In genomic region chr2:165978119-165978518, GRCm38 (mm10) we compare ENCODE assay signal across 23 mouse cellular contexts. TPM values are rescaled to one million over a fixed set of nuclear protein-coding genes. Genes with fewer than 3 reads are reported as not detected.
DNase-seq lines count a peak whose midpoint lies in the region; ATAC-seq and TF ChIP-seq lines count a peak whose summit lies in the region.
"Had no signal": no experiment of that assay in that cellular context is flagged by ENCODE, and none has a peak within 500 bp of the region (broad histone marks: within the 10 kb centered on the region; RNA-seq: fewer than 3 reads in every experiment).

No protein-coding gene starts in this region.

- H3K27ac ChIP-seq in hindbrain, postnatal 0 days, result no peak overlapping the region
- no peak overlapping the region for H3K27ac ChIP-seq in hindbrain, embryonic 16.5 days (ENCODE audit: low read depth, low read length)
- H3K27ac ChIP-seq in midbrain, postnatal 0 days (ENCODE audit: low read depth, low read length), result no peak overlapping the region
- no peak overlapping the region for H3K27ac ChIP-seq in midbrain, embryonic 13.5 days
- H3K27ac ChIP-seq in stomach, postnatal 0 days (replicated peaks), result no peak overlapping the region
- no peak overlapping the region for H3K27ac ChIP-seq in liver, embryonic 11.5 days (ENCODE audit: low read depth, low read length)
- H3K27ac ChIP-seq: embryonic facial prominence, embryonic 13.5 days; neural tube, embryonic 13.5 days had no signal

- no peaks in the 10 kb centered on the region for H3K36me3 ChIP-seq in hindbrain, postnatal 0 days (ENCODE audit: insufficient read depth, low read length)
- no peaks in the 10 kb centered on the region for H3K36me3 ChIP-seq in hindbrain, embryonic 16.5 days (ENCODE audit: control insufficient read depth, insufficient read depth, low read length)
- no peaks in the 10 kb centered on the region for H3K36me3 ChIP-seq in midbrain, postnatal 0 days (ENCODE audit: insufficient read depth, low read length)
- H3K36me3 ChIP-seq in midbrain, embryonic 13.5 days, result no peaks in the 10 kb centered on the region
- no peaks in the 10 kb centered on the region for H3K36me3 ChIP-seq in stomach, postnatal 0 days (ENCODE audit: control insufficient read depth, insufficient read depth, low read length)
- H3K36me3 ChIP-seq in liver, embryonic 11.5 days (ENCODE audit: control insufficient read depth, insufficient read depth, low read length), result no peaks in the 10 kb centered on the region
- H3K36me3 ChIP-seq: embryonic facial prominence, embryonic 13.5 days; neural tube, embryonic 13.5 days had no signal

- TF ChIP-seq CTCF in hindbrain, postnatal 0 days (IDR thresholded peaks at IDR 0.05; ENCODE audit: low read depth), result peak; percentile 19
- peak; percentile 14; the same call in 1 of the 2 replicates for TF ChIP-seq CTCF in midbrain, postnatal 0 days (IDR thresholded peaks at IDR 0.05)
- peak; percentile 48 for TF ChIP-seq CTCF in Patski (IDR thresholded peaks at IDR 0.05)
- TF ChIP-seq CTCF in stomach, postnatal 0 days (IDR thresholded peaks at IDR 0.05; ENCODE audit: low read depth), result peak; percentile 48

- H3K4me1 ChIP-seq in hindbrain, postnatal 0 days (ENCODE audit: insufficient read depth, low read length), result no peaks in the 10 kb centered on the region
- no peaks in the 10 kb centered on the region for H3K4me1 ChIP-seq in hindbrain, embryonic 16.5 days (ENCODE audit: control insufficient read depth, insufficient read depth, low read depth, low read length)
- no peaks in the 10 kb centered on the region for H3K4me1 ChIP-seq in midbrain, postnatal 0 days (ENCODE audit: insufficient read depth, low read length)
- no peaks in the 10 kb centered on the region for H3K4me1 ChIP-seq in midbrain, embryonic 13.5 days (replicated peaks)
- H3K4me1 ChIP-seq in stomach, postnatal 0 days (replicated peaks; ENCODE audit: control insufficient read depth, insufficient read depth), result peaks cover 3% of the 10 kb centered on the region
- peaks cover 23% of the 10 kb centered on the region for H3K4me1 ChIP-seq in liver, embryonic 11.5 days (replicated peaks; ENCODE audit: control insufficient read depth, insufficient read depth, low read length)
- H3K4me1 ChIP-seq: embryonic facial prominence, embryonic 13.5 days; neural tube, embryonic 13.5 days had no signal

- H3K9ac ChIP-seq in hindbrain, postnatal 0 days (replicated peaks; ENCODE audit: low read length), result no peak overlapping the region
- no peak overlapping the region for H3K9ac ChIP-seq in hindbrain, embryonic 16.5 days (ENCODE audit: low read depth, low read length)
- no peak overlapping the region for H3K9ac ChIP-seq in midbrain, postnatal 0 days (replicated peaks; ENCODE audit: low read length, poor library complexity, severe bottlenecking)
- H3K9ac ChIP-seq in midbrain, embryonic 13.5 days (replicated peaks), result no peak overlapping the region
- H3K9ac ChIP-seq in stomach, postnatal 0 days (ENCODE audit: low read length), result no peak overlapping the region
- H3K9ac ChIP-seq in liver, embryonic 11.5 days (ENCODE audit: low read depth, low read length), result no peak overlapping the region
- H3K9ac ChIP-seq: embryonic facial prominence, embryonic 13.5 days; liver, postnatal 0 days; neural tube, embryonic 13.5 days had no signal

- ATAC-seq in hindbrain, postnatal 0 days, result no peak
- no peak for ATAC-seq in hindbrain, embryonic 16.5 days
- ATAC-seq in midbrain, postnatal 0 days (ENCODE audit: low FRiP score), result no peak
- no peak for ATAC-seq in midbrain, embryonic 13.5 days
- ATAC-seq in Patski, result no peak
- ATAC-seq in stomach, postnatal 0 days (ENCODE audit: low FRiP score, low TSS enrichment), result no peak
- ATAC-seq in liver, embryonic 11.5 days (replicated peaks; ENCODE audit: low FRiP score), result no peak
- ATAC-seq: forebrain, embryonic 14.5 days; liver, postnatal 0 days had no signal

- TF ChIP-seq EP300 in stomach, postnatal 0 days (optimal IDR thresholded peaks at IDR 0.05), result no peak

- POLR2A ChIA-PET in Patski (lab: Charles Lee), result interaction anchor here (0.6 kb wide), 1 partner anchor 10 kb away, joined by 5 read pairs; no protein-coding TSS in a partner anchor

- H3K4me3 ChIP-seq in hindbrain, postnatal 0 days (ENCODE audit: low read length), result no peak overlapping the region
- no peak overlapping the region for H3K4me3 ChIP-seq in hindbrain, embryonic 16.5 days (ENCODE audit: low read length)
- H3K4me3 ChIP-seq in midbrain, postnatal 0 days (ENCODE audit: low read depth, low read length), result no peak overlapping the region
- no peak overlapping the region for H3K4me3 ChIP-seq in midbrain, embryonic 13.5 days (replicated peaks)
- no peak overlapping the region for H3K4me3 ChIP-seq in stomach, postnatal 0 days (ENCODE audit: low read depth, low read length)
- no peak overlapping the region for H3K4me3 ChIP-seq in liver, embryonic 11.5 days (ENCODE audit: low read depth, low read length)
- H3K4me3 ChIP-seq: embryonic facial prominence, embryonic 13.5 days; neural tube, embryonic 13.5 days had no signal

- intact Hi-C loops in left cerebral cortex, postnatal 14 days (cut with DNase I), result loop anchor here (5.0 kb wide), 1 partner anchor 51 kb away; no protein-coding TSS in a partner anchor

- H3K27me3 ChIP-seq in hindbrain, postnatal 0 days (ENCODE audit: insufficient read depth, low read length), result no peaks in the 10 kb centered on the region
- H3K27me3 ChIP-seq in hindbrain, embryonic 16.5 days (replicated peaks; ENCODE audit: control insufficient read depth, insufficient read depth, low read length), result no peaks in the 10 kb centered on the region
- no peaks in the 10 kb centered on the region for H3K27me3 ChIP-seq in midbrain, postnatal 0 days (ENCODE audit: insufficient read depth, low read length)
- no peaks in the 10 kb centered on the region for H3K27me3 ChIP-seq in midbrain, embryonic 13.5 days
- no peaks in the 10 kb centered on the region for H3K27me3 ChIP-seq in Patski
- H3K27me3 ChIP-seq in stomach, postnatal 0 days (ENCODE audit: control insufficient read depth, insufficient read depth, low read length), result no peaks in the 10 kb centered on the region
- H3K27me3 ChIP-seq in liver, embryonic 11.5 days (replicated peaks; ENCODE audit: control insufficient read depth, insufficient read depth, low read length), result no peaks in the 10 kb centered on the region
- H3K27me3 ChIP-seq: embryonic facial prominence, embryonic 13.5 days; neural tube, embryonic 13.5 days had no signal

- in situ Hi-C loops in Patski (cut with MboI; ENCODE audit: low pct_unique_long_range_greater_than_20kb), result no loop called here

- H3K9me3 ChIP-seq in hindbrain, postnatal 0 days (ENCODE audit: low read length), result no peaks in the 10 kb centered on the region
- H3K9me3 ChIP-seq in hindbrain, embryonic 16.5 days (ENCODE audit: control insufficient read depth, low read length), result no peaks in the 10 kb centered on the region
- no peaks in the 10 kb centered on the region for H3K9me3 ChIP-seq in midbrain, postnatal 0 days (ENCODE audit: low read length)
- no peaks in the 10 kb centered on the region for H3K9me3 ChIP-seq in midbrain, embryonic 13.5 days
- no peaks in the 10 kb centered on the region for H3K9me3 ChIP-seq in stomach, postnatal 0 days (ENCODE audit: control insufficient read depth, low read length)
- H3K9me3 ChIP-seq in liver, embryonic 11.5 days (ENCODE audit: control insufficient read depth, low read length), result no peaks in the 10 kb centered on the region
- H3K9me3 ChIP-seq: embryonic facial prominence, embryonic 13.5 days; neural tube, embryonic 13.5 days had no signal

- CTCF ChIA-PET in Patski (lab: Charles Lee), result no interaction called here

- DNase-seq in hindbrain, postnatal 0 days (ENCODE audit: low spot score), result no peak
- no peak for DNase-seq in midbrain, postnatal 0 days (ENCODE audit: low spot score)
- no peak for DNase-seq in Patski (ENCODE audit: low read depth, low spot score)
- no peak for DNase-seq in stomach, postnatal 0 days (ENCODE audit: low spot score)
- DNase-seq in liver, embryonic 11.5 days (ENCODE audit: low spot score), result no peak
- DNase-seq in left cerebral cortex, postnatal 14 days (ENCODE audit: low spot score in 2 of 2), result no peak
- DNase-seq: adrenal gland, postnatal 10 days; cerebellum, adult 11 months; cerebellum, postnatal 10 days; gastrocnemius, postnatal 25 days; left cerebral cortex, postnatal 4 days; liver; liver, postnatal 0 days; lung, postnatal 36 days; right cerebral cortex, postnatal 14 days; spleen, adult 18-20 months; thymus, adult 2 months had no signal

- WGBS in hindbrain, postnatal 0 days, result 97% methylated on average over 1 of the region's 1 CpGs
- 97% methylated on average over 1 of the region's 1 CpGs for WGBS in hindbrain, embryonic 16.5 days
- WGBS in midbrain, postnatal 0 days, result 89% methylated on average over 1 of the region's 1 CpGs
- 100% methylated on average over 1 of the region's 1 CpGs for WGBS in midbrain, embryonic 13.5 days
- WGBS in stomach, postnatal 0 days, result 91% methylated on average over 1 of the region's 1 CpGs
- 91% methylated on average over 1 of the region's 1 CpGs for WGBS in liver, embryonic 11.5 days

- no peak overlapping the region for H3K4me2 ChIP-seq in hindbrain, postnatal 0 days (ENCODE audit: low read depth, low read length)
- H3K4me2 ChIP-seq in hindbrain, embryonic 16.5 days (ENCODE audit: low read length), result no peak overlapping the region
- no peak overlapping the region for H3K4me2 ChIP-seq in midbrain, postnatal 0 days (ENCODE audit: low read depth, low read length, poor library complexity, severe bottlenecking)
- no peak overlapping the region for H3K4me2 ChIP-seq in midbrain, embryonic 13.5 days (replicated peaks)
- no peak overlapping the region for H3K4me2 ChIP-seq in stomach, postnatal 0 days (replicated peaks; ENCODE audit: low read depth)
- H3K4me2 ChIP-seq in liver, embryonic 11.5 days, result no peak overlapping the region
- H3K4me2 ChIP-seq: embryonic facial prominence, embryonic 13.5 days; midbrain, embryonic 11.5 days; neural tube, embryonic 13.5 days had no signal

RNA-seq across cellular contexts. Expression of gene Ncoa3, which starts 14.3 kb away (rescaled TPM):
- total RNA-seq in hindbrain, postnatal 0 days (2014; rRNA removed), result 28.3 and 29.2 TPM in 2 replicates
- 10.7 and 10.8 TPM in 2 replicates for polyA plus RNA-seq in hindbrain, postnatal 0 days (2015; fragmentation: Nextera tagmentation; extraction: Ambion mirVana)
- 11.6 and 14.5 TPM in 2 replicates for polyA plus RNA-seq in hindbrain, embryonic 16.5 days (2015; fragmentation: Nextera tagmentation; extraction: Ambion mirVana)
- 40.8 and 40.9 TPM in 2 replicates for total RNA-seq in midbrain, postnatal 0 days (2014; rRNA removed)
- 12.6 and 14.9 TPM in 2 replicates for polyA plus RNA-seq in midbrain, postnatal 0 days (2015; fragmentation: Nextera tagmentation; extraction: Ambion mirVana)
- 14.3 and 14.4 TPM in 2 replicates for polyA plus RNA-seq in midbrain, embryonic 13.5 days (2015; fragmentation: Nextera tagmentation; extraction: Ambion mirVana)
- 22.5 TPM for polyA plus RNA-seq in Patski (2021)
- polyA plus RNA-seq in stomach, postnatal 0 days (2015; fragmentation: Nextera tagmentation; extraction: Ambion mirVana), result 7.5 and 8.3 TPM in 2 replicates
- polyA plus RNA-seq in liver, embryonic 11.5 days (2014; fragmentation: Nextera tagmentation; extraction: Ambion mirVana), result 15.2 and 16.6 TPM in 2 replicates
- 10 to 100 TPM; 32.0 to 34.7 TPM for total RNA-seq in left cerebral cortex, postnatal 14 days (2021)
